Mouse (Mus musculus) cortical plate, adult 2 months (tissue): ENCODE measurements around the gene Frem2.

Source experiments
- CTCF ChIP-seq: fragments of 200-500 bp; IDR thresholded peaks from 2 replicates; pipeline ENCODE4 v1.5.1; 2011; ENCODE audit warnings: mild to moderate bottlenecking, control low read depth, low read length; ENCODE audit not compliant: insufficient read depth; ENCODE audit errors: extremely low read depth
- POLR2A ChIP-seq: fragments of 200-500 bp; IDR thresholded peaks from 2 replicates; pipeline ENCODE4 v1.6.1; 2011; ENCODE audit warnings: mild to moderate bottlenecking, low read length, control low read depth; ENCODE audit not compliant: insufficient read depth; ENCODE audit errors: extremely low read depth

DNA sequence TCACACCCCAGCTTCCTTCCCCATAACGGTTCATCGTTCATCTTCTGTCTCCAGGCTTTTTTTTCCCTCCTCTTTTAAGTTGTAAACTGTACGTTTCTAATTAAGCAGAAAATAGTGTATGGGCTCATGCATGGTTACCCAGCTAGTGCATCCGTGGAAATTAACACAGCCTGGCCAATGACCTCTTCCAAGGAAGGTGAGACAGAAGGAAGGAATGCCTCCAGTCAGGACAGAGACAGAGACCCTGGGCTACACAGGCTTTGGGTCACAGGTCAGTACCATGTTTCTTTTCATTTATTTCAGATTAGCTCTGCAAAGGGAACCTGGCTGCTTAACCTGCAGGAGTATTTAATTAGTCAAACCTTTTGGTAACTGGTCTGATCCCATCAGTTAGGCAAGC lies 57.0 kb downstream of the Frem2 start:
- TF ChIP-seq CTCF: no peak
- no peak for TF ChIP-seq POLR2A
